Mouse (Mus musculus) intestine, embryonic 16.5 days (tissue): Measurements from ENCODE around the gene Usp24. TPM values are rescaled to one million over a fixed set of nuclear protein-coding genes. Genes with fewer than 3 reads are reported as not detected.

Experiments used
- ATAC-seq: fragments of 200-750 bp; cut with Nextera tagmentation; 2 replicates; pipeline ENCODE4 v1.8.0; 2017; ENCODE audit warnings: moderate TSS enrichment, moderate library complexity
- H3K27ac ChIP-seq: fragments of 300-500 bp; sonication (generic); 2 replicates; pipeline ENCODE4 v1.5.1; 2014; ENCODE audit warnings: mild to moderate bottlenecking, low read length
- H3K27me3 ChIP-seq: fragments of 300-500 bp; sonication (generic); replicated peaks from 2 replicates; pipeline ENCODE4 v1.6.1; 2014; ENCODE audit warnings: low read length, control low read depth, mixed read lengths; ENCODE audit not compliant: control insufficient read depth, insufficient read depth
- H3K36me3 ChIP-seq: fragments of 300-500 bp; sonication (generic); 2 replicates; pipeline ENCODE4 v1.6.1; 2014; ENCODE audit warnings: low read length, control low read depth; ENCODE audit not compliant: control insufficient read depth, insufficient read depth
- H3K4me1 ChIP-seq: fragments of 300-500 bp; sonication (generic); 2 replicates; pipeline ENCODE4 v1.6.1; 2014; ENCODE audit warnings: low read length, control low read depth, mixed read lengths; ENCODE audit not compliant: control insufficient read depth, insufficient read depth
- H3K4me2 ChIP-seq: fragments of 300-500 bp; sonication (generic); 2 replicates; pipeline ENCODE4 v1.6.1; 2014; ENCODE audit warnings: low read depth, low read length, control low read depth
- H3K4me3 ChIP-seq: fragments of 300-500 bp; sonication (generic); 2 replicates; pipeline ENCODE4 v1.5.1; 2014; ENCODE audit warnings: mild to moderate bottlenecking, low read length
- H3K9ac ChIP-seq: fragments of 300-500 bp; sonication (generic); 2 replicates; pipeline ENCODE4 v1.6.1; 2014; ENCODE audit warnings: low read depth, low read length
- H3K9me3 ChIP-seq: fragments of 300-500 bp; sonication (generic); 2 replicates; pipeline ENCODE4 v1.6.1; 2016; ENCODE audit warnings: low read length, control low read depth; ENCODE audit not compliant: control insufficient read depth
- WGBS: fragments of 180-500 bp; shearing (Covaris S2); extraction: QIAGEN DNeasy Blood & Tissue Kit; methylation state at CpG from one replicate; pipeline ENCODE4 v1.1.7; 2014; 5-methylcytosine and 5-hydroxymethylcytosine counted together
- polyA plus RNA-seq: library from polyadenylated mRNA; unstranded; fragments of >200 nt; fragmentation: Nextera tagmentation; extraction: Ambion mirVana; gene quantifications from 2 replicates; pipeline ENCODE4 v1.2.1, GENCODE M21; 2015

Usp24 gene
- polyA plus RNA-seq, 1 experiment from 2014 or later = 3.7 TPM

DNA sequence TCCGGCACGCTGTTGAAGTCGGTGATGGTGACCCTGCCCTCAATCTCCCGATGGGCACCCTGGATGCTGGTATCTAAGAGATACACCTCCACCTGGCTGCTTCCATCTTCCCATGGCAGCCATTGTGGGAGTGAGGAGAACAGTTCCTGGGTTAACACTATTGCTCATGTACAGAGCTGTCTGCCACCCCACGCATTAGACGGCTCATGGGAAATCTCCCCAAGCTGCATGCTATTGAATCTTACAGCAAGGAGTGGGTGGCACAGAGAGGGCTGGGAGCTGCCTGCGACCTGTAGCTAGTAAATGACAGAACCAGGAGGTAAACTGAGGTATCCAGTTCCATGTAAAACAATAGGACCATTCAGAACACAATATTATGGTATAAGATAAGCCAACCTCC, 138.5 kb downstream of the Usp24 start:
- WGBS = 93% methylated on average over 7 of the region's 7 CpGs
- no peak for ATAC-seq
- peaks cover 14% of the 10 kb centered on the region for H3K36me3 ChIP-seq

DNA sequence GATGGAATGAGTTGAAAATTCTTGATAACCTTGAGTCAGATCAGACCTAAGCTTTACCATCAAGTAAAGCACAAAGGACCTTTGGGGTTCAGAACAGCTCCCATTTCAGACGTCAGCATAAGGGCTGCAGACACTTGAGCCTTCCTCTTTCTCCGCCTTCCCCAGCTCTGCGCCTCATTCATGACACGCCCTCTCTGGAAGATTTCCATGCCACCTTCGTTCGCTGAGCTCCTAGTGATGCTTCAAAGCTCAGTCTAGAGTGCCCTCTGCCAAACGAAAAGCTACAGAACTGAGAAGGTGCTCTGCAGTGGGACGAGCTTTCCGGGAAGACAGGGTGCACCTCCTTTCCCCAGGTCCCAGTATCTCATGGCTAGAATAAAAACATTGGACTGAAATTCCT, 146.0 kb downstream of the Usp24 start:
- WGBS = 54% methylated on average over 9 of the region's 9 CpGs
- Histone ChIP-seq H3K9me3 (no peaks in the 10 kb centered on the region), H3K4me3 (peak overlapping the region; percentile 55), H3K4me2 (peak overlapping the region; percentile 73), H3K27me3 (no peaks in the 10 kb centered on the region), H3K36me3 (peaks cover 6% of the 10 kb centered on the region), H3K4me1 (peaks cover 3% of the 10 kb centered on the region; the same call in 1 of the 2 replicates), H3K27ac (no peak overlapping the region), H3K9ac (no peak overlapping the region)
- no peak for ATAC-seq

More for the DNA sequence above, 138.5 kb downstream of the Usp24 start:
- no peak overlapping the region for H3K4me2 ChIP-seq
- no peaks in the 10 kb centered on the region for H3K9me3 ChIP-seq
- no peak overlapping the region for H3K9ac ChIP-seq
- no peak overlapping the region for H3K27ac ChIP-seq
- H3K4me1 ChIP-seq = no peaks in the 10 kb centered on the region
- H3K4me3 ChIP-seq = no peak overlapping the region
- no peaks in the 10 kb centered on the region for H3K27me3 ChIP-seq

DNA sequence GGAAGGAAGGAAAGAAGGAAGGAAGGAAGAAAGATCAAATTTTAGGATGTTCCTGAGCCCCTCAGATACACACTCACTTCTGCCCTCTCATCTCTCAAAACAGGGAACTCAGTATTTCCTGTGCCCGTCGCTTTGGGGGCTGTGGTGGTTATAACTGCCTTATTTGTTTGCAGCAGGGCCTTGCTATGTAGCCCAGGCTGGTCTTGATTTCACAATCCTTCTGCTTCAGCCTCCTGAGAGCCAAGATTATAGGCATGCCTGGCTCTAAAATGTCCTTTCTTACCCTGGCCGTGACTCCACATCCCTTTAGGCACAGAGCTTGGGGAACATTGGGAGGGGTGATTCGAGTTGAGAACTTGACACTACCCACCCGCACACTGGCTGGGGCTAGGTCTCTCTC, 146.5 kb downstream of the Usp24 start:
- 53% methylated on average over 5 of the region's 5 CpGs for WGBS
- peak overlapping the region; percentile 69 for H3K9ac ChIP-seq
- H3K9me3 ChIP-seq = no peaks in the 10 kb centered on the region
- ATAC-seq = no peak
- no peaks in the 10 kb centered on the region for H3K27me3 ChIP-seq
- H3K27ac ChIP-seq = peak overlapping the region; percentile 88; the same call in 1 of the 2 replicates
- H3K4me2 ChIP-seq = peak overlapping the region; percentile 73
- H3K36me3 ChIP-seq = peaks cover 4% of the 10 kb centered on the region; the same call in 1 of the 2 replicates
- peak overlapping the region; percentile 55 for H3K4me3 ChIP-seq
- H3K4me1 ChIP-seq = peaks cover 3% of the 10 kb centered on the region; the same call in 1 of the 2 replicates

DNA sequence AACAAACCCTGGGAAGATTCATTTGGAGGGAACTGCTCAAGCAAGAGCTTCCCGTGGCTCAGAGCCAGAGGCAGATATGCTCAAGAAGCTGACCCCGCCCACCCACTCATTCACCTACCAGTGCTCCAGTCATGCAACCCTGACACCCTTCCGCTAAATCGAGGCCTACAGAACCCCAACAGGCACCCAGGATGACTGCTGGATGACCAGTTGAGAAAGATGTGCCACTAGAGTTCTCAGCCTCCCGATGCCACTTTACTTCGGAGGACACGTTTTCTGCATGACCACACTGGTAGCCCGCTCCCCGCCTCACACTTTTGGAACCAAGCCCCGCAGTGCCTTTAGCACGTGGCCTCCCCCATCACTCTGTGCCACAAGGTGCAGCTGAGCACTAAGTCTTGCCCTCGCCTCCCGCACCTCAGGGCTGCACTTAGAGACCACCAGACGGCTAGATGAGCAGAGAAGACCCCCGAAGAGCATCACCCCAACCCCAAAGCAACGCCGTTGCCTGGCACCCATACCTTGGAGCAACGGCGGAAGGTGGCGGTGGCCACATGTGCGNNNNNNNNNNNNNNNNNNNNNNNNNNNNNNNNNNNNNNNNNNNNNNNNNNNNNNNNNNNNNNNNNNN, 147.3 kb downstream of the Usp24 start:
- peak overlapping the region; percentile 88 for H3K27ac ChIP-seq
- no peaks in the 10 kb centered on the region for H3K36me3 ChIP-seq
- peak overlapping the region; percentile 69 for H3K9ac ChIP-seq
- peak; percentile 3; the same call in 1 of the 2 replicates for ATAC-seq
- 17% methylated on average over 21 of the region's 21 CpGs for WGBS
- peak overlapping the region; percentile 55 for H3K4me3 ChIP-seq
- H3K27me3 ChIP-seq = no peaks in the 10 kb centered on the region
- peaks cover 3% of the 10 kb centered on the region; the same call in 1 of the 2 replicates for H3K4me1 ChIP-seq
- H3K4me2 ChIP-seq = peak overlapping the region; percentile 73
- no peaks in the 10 kb centered on the region for H3K9me3 ChIP-seq

DNA sequence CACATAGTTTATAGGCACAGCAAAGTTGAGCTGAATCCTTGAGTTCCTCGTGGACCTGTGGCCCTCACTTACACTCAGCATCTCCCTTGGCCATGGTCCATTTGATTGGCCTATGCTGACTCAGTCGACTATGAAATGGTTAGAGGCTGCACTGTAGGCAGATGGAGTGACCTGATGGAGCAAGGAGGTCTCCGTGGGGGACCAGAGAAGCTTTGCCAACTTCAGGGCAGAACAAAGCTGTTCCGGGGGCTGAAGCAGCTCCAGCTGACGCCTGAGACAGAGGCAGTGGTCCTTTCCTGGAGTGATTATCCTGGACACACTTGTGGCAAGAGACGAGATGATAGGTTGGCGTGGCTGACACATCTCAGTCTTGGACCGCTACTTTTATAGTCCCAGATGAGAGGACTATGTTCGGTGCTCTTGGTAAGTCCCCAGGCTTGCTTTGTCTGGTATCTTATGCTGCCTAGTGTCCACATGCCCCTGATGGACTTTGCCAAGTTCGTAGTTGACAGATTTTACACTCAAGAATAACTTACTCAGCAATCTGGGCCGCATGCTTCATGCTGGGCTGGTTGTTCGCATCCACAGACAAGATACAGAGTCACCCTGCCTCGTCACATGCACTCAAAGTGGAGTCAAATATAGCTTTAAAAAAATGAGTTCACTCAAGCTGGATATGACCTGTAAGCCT, 151.6 kb downstream of the Usp24 start:
- Histone ChIP-seq H3K9ac (no peak overlapping the region), H3K4me3 (no peak overlapping the region), H3K36me3 (no peaks in the 10 kb centered on the region), H3K27me3 (no peaks in the 10 kb centered on the region), H3K9me3 (no peaks in the 10 kb centered on the region), H3K27ac (no peak overlapping the region), H3K4me2 (no peak overlapping the region), H3K4me1 (0 out of 2 replicates have a peak, but pooled peaks cover 2% of the 10 kb centered on the region)
- no peak for ATAC-seq
- WGBS = 83% methylated on average over 13 of the region's 13 CpGs

DNA sequence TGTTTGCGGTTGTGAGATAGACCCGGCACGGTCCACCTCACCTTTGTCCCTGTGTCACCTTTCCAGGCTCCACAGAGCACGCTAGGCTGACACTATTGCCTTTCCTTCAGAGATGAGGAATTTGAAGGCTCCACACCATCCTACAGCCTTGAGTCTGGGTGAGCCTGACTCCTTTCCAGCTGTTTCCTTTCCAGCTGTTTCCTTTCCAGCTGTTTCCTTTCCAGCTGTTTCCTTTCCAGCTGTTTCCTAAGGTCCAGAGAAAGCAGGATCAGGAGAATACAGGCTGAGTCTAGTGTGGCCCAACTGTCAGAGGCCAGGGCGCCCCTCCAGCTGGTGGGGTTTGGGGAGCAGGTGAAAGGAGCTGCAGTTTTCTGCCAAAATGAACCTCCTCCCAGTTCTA, 154.9 kb downstream of the Usp24 start:
- H3K36me3 ChIP-seq = no peaks in the 10 kb centered on the region
- ATAC-seq = no peak
- H3K4me1 ChIP-seq = 0 out of 2 replicates have a peak, but pooled peaks cover 2% of the 10 kb centered on the region
- H3K27ac ChIP-seq = no peak overlapping the region
- 68% methylated on average over 5 of the region's 5 CpGs for WGBS
- H3K9me3 ChIP-seq = no peaks in the 10 kb centered on the region
- H3K4me3 ChIP-seq = no peak overlapping the region
- H3K27me3 ChIP-seq = no peaks in the 10 kb centered on the region
- no peak overlapping the region for H3K9ac ChIP-seq
- no peak overlapping the region for H3K4me2 ChIP-seq

DNA sequence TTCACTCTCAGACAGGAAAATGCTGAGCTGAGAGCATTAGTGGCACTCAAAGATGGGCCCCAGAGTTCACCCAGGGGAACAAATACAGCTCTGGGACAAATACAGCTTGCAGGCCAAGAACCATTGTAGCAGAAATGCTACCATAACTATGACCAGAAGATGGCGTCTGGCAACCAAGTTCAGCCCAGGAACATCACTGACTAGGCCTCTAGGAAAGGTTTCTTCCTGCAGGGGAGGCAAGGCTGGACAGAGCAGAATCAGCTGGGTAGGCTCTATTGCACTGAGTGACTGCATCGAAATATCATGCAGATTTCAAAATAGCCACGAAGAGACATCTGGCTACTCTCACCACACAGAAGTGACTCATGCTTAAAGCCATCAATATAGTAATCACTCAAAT, 156.3 kb downstream of the Usp24 start:
- Histone ChIP-seq H3K27ac (no peak overlapping the region), H3K9ac (no peak overlapping the region), H3K4me3 (no peak overlapping the region), H3K4me1 (0 out of 2 replicates have a peak, but pooled peaks cover 2% of the 10 kb centered on the region), H3K4me2 (no peak overlapping the region), H3K27me3 (no peaks in the 10 kb centered on the region), H3K9me3 (no peaks in the 10 kb centered on the region), H3K36me3 (no peaks in the 10 kb centered on the region)
- 12% methylated on average over 3 of the region's 3 CpGs for WGBS
- ATAC-seq = peak; percentile 34; the same call in 1 of the 2 replicates

DNA sequence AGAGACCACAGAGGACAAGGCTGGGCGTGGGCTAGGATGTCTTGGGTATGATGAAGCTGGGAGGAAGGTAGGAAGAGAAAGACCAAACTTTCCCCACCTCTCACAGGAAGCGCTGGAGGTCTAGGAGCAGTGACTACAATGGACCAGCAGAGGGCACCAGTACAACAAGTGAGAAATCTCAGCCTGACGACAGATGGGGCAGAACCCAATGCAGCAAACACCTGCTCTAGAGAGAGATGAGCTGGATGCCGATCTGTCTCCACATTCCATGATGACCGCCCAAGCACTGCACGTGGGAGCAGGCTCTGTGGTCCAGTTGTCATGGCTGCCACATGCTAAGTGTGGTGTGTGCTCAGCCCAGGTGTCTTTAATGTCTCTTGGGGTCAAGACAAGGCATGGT, 158.2 kb downstream of the Usp24 start:
- H3K4me1 ChIP-seq = 0 out of 2 replicates have a peak, but pooled peaks cover 2% of the 10 kb centered on the region
- no peaks in the 10 kb centered on the region for H3K36me3 ChIP-seq
- no peaks in the 10 kb centered on the region for H3K9me3 ChIP-seq
- H3K4me3 ChIP-seq = no peak overlapping the region
- H3K27ac ChIP-seq = no peak overlapping the region
- peak; percentile 41 for ATAC-seq
- no peak overlapping the region for H3K9ac ChIP-seq
- no peak overlapping the region for H3K4me2 ChIP-seq
- no peaks in the 10 kb centered on the region for H3K27me3 ChIP-seq
- 3% methylated on average over 6 of the region's 6 CpGs for WGBS

DNA sequence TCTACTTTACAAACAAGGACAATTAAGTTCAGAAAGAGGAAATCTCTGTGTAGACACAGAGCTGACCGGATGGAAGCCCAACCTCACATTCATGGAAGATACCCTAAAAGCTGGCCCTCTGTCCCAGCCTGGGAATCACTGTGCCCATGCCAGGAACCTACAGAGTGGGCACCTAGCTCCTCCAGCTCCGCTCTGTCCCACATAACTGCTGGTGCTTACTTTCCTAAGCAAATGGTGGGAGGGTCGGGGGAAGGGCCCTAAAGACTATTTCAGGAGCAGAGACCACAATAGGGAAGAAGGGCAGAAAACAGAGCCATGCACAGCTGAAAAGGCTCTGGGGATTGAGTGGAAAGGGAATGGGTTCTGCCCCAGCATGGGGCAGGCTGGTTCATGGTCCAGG, 164.5 kb downstream of the Usp24 start:
- H3K4me1 ChIP-seq = no peaks in the 10 kb centered on the region
- H3K4me3 ChIP-seq = no peak overlapping the region
- H3K27ac ChIP-seq = no peak overlapping the region
- H3K27me3 ChIP-seq = peaks cover 3% of the 10 kb centered on the region
- no peak overlapping the region for H3K9ac ChIP-seq
- WGBS = 76% methylated on average over 3 of the region's 3 CpGs
- no peaks in the 10 kb centered on the region for H3K36me3 ChIP-seq
- ATAC-seq = no peak
- H3K4me2 ChIP-seq = no peak overlapping the region
- H3K9me3 ChIP-seq = no peaks in the 10 kb centered on the region
